Mouse (Mus musculus) heart, embryonic 11.5 days (tissue): ENCODE results near the gene Syne1. TPM values are rescaled to one million over a fixed set of nuclear protein-coding genes. Genes with fewer than 3 reads are reported as not detected.
"Not testable (repeated sequence)": the region's sequence is repeated elsewhere in the genome, so short reads cannot be mapped to it uniquely, and the experiment has no call there.

Experiments used
- ATAC-seq: fragments of 200-750 bp; cut with Nextera tagmentation; replicated peaks from 2 replicates; pipeline ENCODE4 v1.8.0; 2017; ENCODE audit warnings: moderate library complexity; ENCODE audit not compliant: insufficient number of reproducible peaks, low FRiP score, low TSS enrichment
- H3K27ac ChIP-seq: fragments of 300-500 bp; sonication (generic); 2 replicates; pipeline ENCODE4 v1.5.1; 2014; ENCODE audit warnings: mild to moderate bottlenecking, low read depth, low read length
- H3K27me3 ChIP-seq: fragments of 300-500 bp; sonication (generic); 2 replicates; pipeline ENCODE4 v1.6.1; 2014; ENCODE audit warnings: mild to moderate bottlenecking, low read length, mixed read lengths; ENCODE audit not compliant: control insufficient read depth, insufficient read depth
- H3K36me3 ChIP-seq: fragments of 300-500 bp; sonication (generic); 2 replicates; pipeline ENCODE4 v1.6.1; 2014; ENCODE audit warnings: mild to moderate bottlenecking, low read length, moderate library complexity, mixed read lengths; ENCODE audit not compliant: control insufficient read depth, insufficient read depth
- H3K4me1 ChIP-seq: fragments of 300-500 bp; sonication (generic); 2 replicates; pipeline ENCODE4 v1.6.1; 2014; ENCODE audit warnings: low read length; ENCODE audit not compliant: control insufficient read depth, insufficient read depth
- H3K4me2 ChIP-seq: fragments of 300-500 bp; sonication (generic); 2 replicates; pipeline ENCODE4 v1.6.1; 2014; ENCODE audit warnings: mild to moderate bottlenecking, moderate library complexity
- H3K4me3 ChIP-seq: fragments of 300-500 bp; sonication (generic); 2 replicates; pipeline ENCODE4 v1.5.1; 2014; ENCODE audit warnings: low read depth, low read length
- H3K9ac ChIP-seq: fragments of 300-500 bp; sonication (generic); 2 replicates; pipeline ENCODE4 v1.6.1; 2014; ENCODE audit warnings: mild to moderate bottlenecking, low read depth, low read length, moderate library complexity
- H3K9me3 ChIP-seq: fragments of 300-500 bp; sonication (generic); replicated peaks from 2 replicates; pipeline ENCODE4 v1.6.1; 2016; ENCODE audit warnings: low read length; ENCODE audit not compliant: control insufficient read depth
- WGBS: fragments of 180-500 bp; shearing (Covaris S2); extraction: QIAGEN DNeasy Blood & Tissue Kit; methylation state at CpG from one replicate; pipeline ENCODE4 v1.1.7; 2014; ENCODE audit not compliant: insufficient replicate concordance; 5-methylcytosine and 5-hydroxymethylcytosine counted together
- polyA plus RNA-seq: library from polyadenylated mRNA; unstranded; fragments of >200 nt; fragmentation: Nextera tagmentation; extraction: Ambion mirVana; gene quantifications from 2 replicates; pipeline ENCODE4 v1.2.1, GENCODE M21; 2014

Gene Syne1
- polyA plus RNA-seq, 1 experiment from 2014 or later, result 18.2 TPM

DNA sequence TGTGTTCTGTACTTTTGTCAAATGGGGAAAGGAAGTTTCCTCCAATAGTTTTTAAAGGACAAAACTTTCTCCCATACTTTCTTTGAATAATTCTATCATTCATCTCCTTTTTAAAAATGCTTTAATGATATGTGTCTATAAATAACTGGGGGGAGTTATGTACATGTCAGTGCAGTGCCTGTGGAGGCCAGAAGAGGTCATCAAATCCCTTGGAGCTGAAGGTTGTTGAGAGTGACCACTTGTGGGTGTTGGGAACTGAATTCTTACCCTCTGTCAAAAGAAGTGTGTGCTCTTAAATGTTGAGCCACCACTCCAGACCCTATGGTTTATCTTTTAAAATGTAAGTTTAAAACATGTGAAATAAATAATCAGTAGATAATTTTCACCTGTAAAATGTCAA, 39.0 kb downstream of the Syne1 start:
- H3K4me2 ChIP-seq, result no peak overlapping the region
- H3K9ac ChIP-seq, result no peak overlapping the region
- no peaks in the 10 kb centered on the region for H3K9me3 ChIP-seq
- no peaks in the 10 kb centered on the region for H3K27me3 ChIP-seq
- 0 out of 2 replicates have a peak, but pooled peaks cover 5% of the 10 kb centered on the region for H3K4me1 ChIP-seq
- ATAC-seq, result no peak
- no peaks in the 10 kb centered on the region for H3K36me3 ChIP-seq
- H3K4me3 ChIP-seq, result no peak overlapping the region
- H3K27ac ChIP-seq, result no peak overlapping the region

DNA sequence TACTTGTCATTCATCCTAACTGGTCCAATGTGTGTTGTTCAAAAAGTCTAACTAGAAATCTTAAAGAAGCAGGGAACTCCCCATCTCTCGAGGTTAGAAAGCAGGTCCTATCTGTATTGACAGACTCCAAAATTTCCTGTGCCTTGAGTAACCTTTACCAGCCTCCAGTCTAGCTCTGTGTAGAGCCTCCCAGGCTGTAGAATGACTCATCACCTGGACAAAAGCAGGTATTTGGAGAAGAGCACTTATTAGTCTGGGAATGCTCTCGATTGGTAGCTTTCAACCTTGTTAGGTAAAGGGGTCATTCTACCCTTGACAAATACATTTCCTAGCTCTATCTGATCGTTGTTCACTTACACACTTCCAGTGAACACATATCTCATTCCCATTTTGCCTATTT, 39.9 kb downstream of the Syne1 start:
- H3K4me3 ChIP-seq, result no peak overlapping the region
- no peak overlapping the region for H3K9ac ChIP-seq
- 0 out of 2 replicates have a peak, but pooled peaks cover 5% of the 10 kb centered on the region for H3K4me1 ChIP-seq
- 58% methylated on average over 3 of the region's 3 CpGs for WGBS
- no peaks in the 10 kb centered on the region for H3K9me3 ChIP-seq
- H3K36me3 ChIP-seq, result no peaks in the 10 kb centered on the region
- ATAC-seq, result no peak
- no peak overlapping the region for H3K27ac ChIP-seq
- H3K4me2 ChIP-seq, result no peak overlapping the region
- H3K27me3 ChIP-seq, result no peaks in the 10 kb centered on the region

DNA sequence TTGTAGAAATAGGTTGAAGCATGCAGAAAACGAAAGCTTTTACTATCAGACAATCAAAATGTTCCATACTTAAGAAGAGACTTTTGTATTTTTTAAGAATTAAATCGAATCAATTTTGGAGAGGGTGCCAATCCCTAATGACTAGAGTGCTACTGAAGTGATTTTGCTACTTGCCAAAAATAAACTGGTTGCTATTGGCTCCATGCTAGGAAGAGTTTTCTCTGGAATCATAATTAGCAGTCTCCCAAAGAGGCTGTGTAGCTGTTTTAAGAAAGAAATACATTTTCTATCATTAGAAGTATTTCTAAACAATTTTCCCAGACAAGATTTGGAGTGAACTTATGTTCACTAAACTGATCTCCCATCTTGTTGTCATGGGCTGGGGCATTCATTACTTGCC, 43.8 kb downstream of the Syne1 start:
- ATAC-seq, result no peak
- Histone ChIP-seq H3K36me3 (no peaks in the 10 kb centered on the region), H3K9ac (no peak overlapping the region), H3K4me2 (no peak overlapping the region), H3K4me1 (no peaks in the 10 kb centered on the region), H3K27ac (no peak overlapping the region), H3K27me3 (no peaks in the 10 kb centered on the region), H3K9me3 (no peaks in the 10 kb centered on the region), H3K4me3 (no peak overlapping the region)
- WGBS, result 73% methylated on average over 2 of the region's 2 CpGs

DNA sequence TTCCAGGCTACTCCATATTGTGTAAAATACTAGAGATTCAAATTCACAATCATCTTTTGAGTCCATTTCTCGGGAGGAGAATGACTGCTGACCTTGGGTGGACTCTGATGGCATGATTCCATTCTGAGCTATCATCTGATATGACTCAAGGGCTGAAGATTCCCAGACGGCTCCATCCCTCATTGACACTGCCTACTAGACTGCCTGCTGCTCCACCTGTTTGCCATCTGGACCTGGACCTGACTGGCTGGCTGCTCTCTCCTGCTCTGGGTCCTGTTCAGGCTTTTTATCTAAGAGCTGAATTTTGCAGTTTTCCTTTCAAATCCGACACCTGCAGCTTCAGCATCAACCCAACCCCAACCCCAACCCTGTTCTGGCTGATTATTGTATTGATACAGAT, 46.5 kb downstream of the Syne1 start:
- H3K4me3 ChIP-seq, result no peak overlapping the region
- no peaks in the 10 kb centered on the region for H3K36me3 ChIP-seq
- no peak overlapping the region for H3K4me2 ChIP-seq
- 57% methylated on average over 3 of the region's 3 CpGs for WGBS
- no peak for ATAC-seq
- no peak overlapping the region for H3K27ac ChIP-seq
- no peak overlapping the region for H3K9ac ChIP-seq
- H3K9me3 ChIP-seq, result no peaks in the 10 kb centered on the region
- no peaks in the 10 kb centered on the region for H3K4me1 ChIP-seq
- no peaks in the 10 kb centered on the region for H3K27me3 ChIP-seq

DNA sequence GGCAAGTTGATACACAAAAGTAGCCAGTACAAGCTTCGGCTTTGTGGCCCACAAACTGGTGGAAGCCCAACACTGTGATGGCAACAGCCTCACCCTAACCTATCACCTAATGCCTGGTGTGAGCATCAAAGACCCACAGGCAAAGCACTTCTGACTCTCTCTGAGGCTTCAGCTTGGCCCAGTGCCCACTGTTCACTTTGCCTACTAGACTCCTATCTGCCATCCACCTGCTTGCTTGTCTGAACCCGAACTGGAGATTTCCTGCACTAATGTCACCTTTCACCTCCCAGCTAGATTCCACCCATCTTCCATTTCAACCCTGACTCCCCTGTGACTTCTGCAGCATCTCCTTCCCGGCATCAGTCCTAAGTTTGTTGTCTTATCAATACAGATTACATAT, 47.4 kb downstream of the Syne1 start:
- H3K4me1 ChIP-seq, result no peaks in the 10 kb centered on the region
- ATAC-seq, result no peak
- no peak overlapping the region for H3K4me2 ChIP-seq
- no peak overlapping the region for H3K27ac ChIP-seq
- H3K36me3 ChIP-seq, result no peaks in the 10 kb centered on the region
- H3K9me3 ChIP-seq, result no peaks in the 10 kb centered on the region
- no peak overlapping the region for H3K9ac ChIP-seq
- 62% methylated on average over 3 of the region's 3 CpGs for WGBS
- no peaks in the 10 kb centered on the region for H3K27me3 ChIP-seq
- no peak overlapping the region for H3K4me3 ChIP-seq

DNA sequence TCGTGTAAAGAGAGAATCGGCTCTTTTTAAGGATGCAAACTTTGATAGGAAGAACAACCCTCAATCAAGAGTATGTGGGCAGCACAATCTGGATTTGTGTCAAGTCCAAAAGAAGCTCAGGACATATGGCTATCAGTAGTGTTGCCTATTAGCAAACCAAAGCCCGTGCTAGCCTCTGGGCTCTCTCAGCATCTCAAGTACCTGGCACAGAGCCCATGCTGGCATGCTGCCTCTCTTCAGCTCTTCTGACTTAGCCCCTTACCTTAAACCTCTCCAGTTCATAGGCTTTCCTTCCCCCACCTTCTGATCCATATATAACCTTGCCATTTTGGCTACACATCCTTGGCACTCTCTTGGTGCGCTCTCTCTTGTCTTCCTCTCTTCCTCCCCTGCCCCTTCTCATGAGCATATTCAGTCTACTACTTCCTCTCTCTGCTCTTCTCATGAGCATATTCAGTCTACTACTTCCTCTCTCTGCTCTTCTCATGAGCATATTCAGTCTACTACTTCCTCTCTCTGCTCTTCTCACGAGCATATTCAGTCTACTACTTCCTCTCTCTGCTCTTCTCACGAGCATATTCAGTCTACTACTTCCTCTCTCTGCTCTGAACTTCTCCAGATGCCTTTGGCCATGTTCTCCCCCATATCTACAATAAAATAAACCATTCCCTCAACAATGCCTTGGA, 51.5 kb downstream of the Syne1 start:
- H3K4me2 ChIP-seq, H3K27ac ChIP-seq, H3K4me1 ChIP-seq, H3K9me3 ChIP-seq, H3K4me3 ChIP-seq, H3K9ac ChIP-seq, ATAC-seq, H3K27me3 ChIP-seq, H3K36me3 ChIP-seq: not testable (repeated sequence)
- WGBS, result 64% methylated on average over 6 of the region's 6 CpGs

DNA sequence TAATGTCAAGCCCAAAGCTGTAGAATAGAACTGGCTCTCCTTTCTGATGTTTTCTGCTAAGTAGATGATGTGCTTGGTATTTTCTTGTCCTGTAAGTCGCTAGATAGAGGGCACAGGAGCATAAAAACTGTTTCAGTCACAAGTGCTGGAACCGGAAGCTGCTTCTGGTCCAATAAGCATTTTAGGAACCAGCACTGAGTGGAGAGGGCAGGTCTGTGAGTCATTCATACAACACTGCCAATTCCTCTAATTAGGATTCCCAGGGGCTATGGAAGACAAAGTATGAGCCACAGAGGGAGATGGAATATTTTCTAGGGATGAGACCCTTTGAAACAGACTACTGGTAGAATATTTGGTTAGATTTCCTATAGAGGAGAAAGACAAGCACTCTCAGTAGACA, 53.4 kb downstream of the Syne1 start:
- Histone ChIP-seq H3K36me3 (no peaks in the 10 kb centered on the region), H3K4me1 (no peaks in the 10 kb centered on the region), H3K9me3 (no peaks in the 10 kb centered on the region), H3K4me3 (no peak overlapping the region), H3K4me2 (no peak overlapping the region), H3K27me3 (no peaks in the 10 kb centered on the region), H3K27ac (no peak overlapping the region), H3K9ac (no peak overlapping the region)
- 66% methylated on average over 2 of the region's 2 CpGs for WGBS
- no peak for ATAC-seq

DNA sequence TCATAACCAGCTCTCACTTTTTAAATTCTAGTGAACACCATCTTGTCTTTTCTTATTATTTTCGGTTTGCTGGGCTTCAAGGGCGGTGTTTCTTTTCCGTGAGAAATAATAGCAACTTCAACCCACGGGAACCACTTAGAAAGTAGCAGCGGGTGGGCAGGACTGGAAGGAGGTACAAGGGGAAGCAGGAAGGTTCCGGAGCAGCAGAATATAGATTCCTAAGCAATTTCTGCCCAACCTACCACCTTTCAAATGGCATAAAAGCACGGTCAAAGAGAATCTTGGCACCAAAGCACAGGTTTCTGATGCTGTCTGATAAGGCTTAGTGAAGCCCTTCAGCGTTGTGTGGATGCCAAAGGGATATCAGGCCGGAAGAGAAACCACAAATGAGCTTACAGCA, 60.2 kb downstream of the Syne1 start:
- WGBS, result 86% methylated on average over 9 of the region's 9 CpGs
- Histone ChIP-seq H3K9me3 (no peaks in the 10 kb centered on the region), H3K9ac (no peak overlapping the region), H3K27me3 (no peaks in the 10 kb centered on the region), H3K36me3 (no peaks in the 10 kb centered on the region), H3K4me1 (no peaks in the 10 kb centered on the region), H3K4me3 (no peak overlapping the region), H3K27ac (no peak overlapping the region), H3K4me2 (no peak overlapping the region)
- no peak for ATAC-seq

DNA sequence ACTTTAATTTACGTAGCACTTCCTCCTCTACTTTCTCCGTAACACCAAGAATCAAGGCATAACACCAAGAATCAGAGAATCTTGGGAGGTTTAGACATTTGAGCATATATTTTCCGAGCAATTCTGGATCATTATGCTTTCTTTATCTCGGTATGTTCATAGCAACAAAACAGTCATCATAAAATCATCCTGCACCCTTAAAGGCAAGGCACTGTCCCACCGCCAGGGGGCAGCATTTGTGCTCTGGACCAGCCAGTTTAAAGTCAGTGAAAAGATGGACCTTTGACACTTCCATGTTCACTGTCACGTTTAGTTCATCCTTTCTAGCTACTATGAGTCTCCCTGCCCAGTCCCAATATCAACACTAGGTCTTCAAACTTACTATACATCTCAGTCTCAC, 61.3 kb downstream of the Syne1 start:
- Histone ChIP-seq H3K9me3 (no peaks in the 10 kb centered on the region), H3K36me3 (no peaks in the 10 kb centered on the region), H3K4me3 (no peak overlapping the region), H3K27me3 (no peaks in the 10 kb centered on the region), H3K4me2 (no peak overlapping the region), H3K4me1 (no peaks in the 10 kb centered on the region), H3K27ac (no peak overlapping the region), H3K9ac (no peak overlapping the region)
- no peak for ATAC-seq
- WGBS, result 60% methylated on average over 6 of the region's 6 CpGs
